Mouse (Mus musculus): ENCODE results near the gene Clba1.

GRCm38 (mm10) chr12:112799237-112799970 lies 9.3 kb upstream of the Clba1 start:
- TF ChIP-seq MYC (IDR thresholded peaks at IDR 0.05; ENCODE audit: low read depth, low read length) = peak; percentile 55; the same call in 1 of the 2 replicates
- TF ChIP-seq CTCF (IDR thresholded peaks at IDR 0.05 in 2 of 3, conservative IDR thresholded peaks at IDR 0.05 in 1 of 3; ENCODE audit: control insufficient read depth in 1 of 3, insufficient read depth in 1 of 3, low read depth in 2 of 3, low read length in 3 of 3, poor library complexity in 1 of 3, severe bottlenecking in 1 of 3) = no peak
- peak in 1 of 2 experiments; percentile 51; a peak in 1 of 4 replicates for TF ChIP-seq POLR2A (IDR thresholded peaks at IDR 0.05; ENCODE audit: control insufficient read depth in 1 of 2, insufficient read depth in 1 of 2, low read depth in 1 of 2, low read length in 2 of 2, poor library complexity in 1 of 2)
- peak; percentile 56 for TF ChIP-seq TCF12 (IDR thresholded peaks at IDR 0.05; ENCODE audit: low read depth, low read length)

Data from MEL (cell line).